35 mouse cellular contexts compared by ENCODE assay signal in the genomic region with DNA sequence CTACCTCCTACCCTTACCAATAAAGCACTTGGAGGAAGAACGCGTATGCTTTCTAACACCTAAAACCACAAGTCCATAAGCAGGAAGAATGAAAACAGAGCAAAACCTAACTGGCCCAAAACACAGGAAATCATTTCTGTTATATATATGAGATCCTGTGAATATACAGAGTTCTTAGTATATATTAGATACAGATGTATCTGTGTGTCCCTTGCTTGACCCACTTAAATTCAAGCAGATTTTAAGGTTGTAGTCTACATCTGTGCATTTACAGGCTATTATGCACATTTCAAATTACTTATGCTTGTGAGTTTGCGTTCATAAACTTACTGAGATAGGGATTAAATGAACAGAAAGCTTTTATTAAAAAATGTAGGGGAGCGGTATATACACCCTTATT.
"Had no signal": no experiment of that assay in that cellular context is flagged by ENCODE, and none has a peak within 500 bp of the region (broad histone marks: within the 10 kb centered on the region; RNA-seq: fewer than 3 reads in every experiment).

No protein-coding gene starts in this region.

- H3K4me2 ChIP-seq: heart, embryonic 11.5 days; heart, embryonic 12.5 days; heart, embryonic 13.5 days; heart, embryonic 15.5 days; hindbrain, embryonic 12.5 days; hindbrain, embryonic 13.5 days; hindbrain, embryonic 14.5 days; hindbrain, embryonic 15.5 days; intestine, embryonic 15.5 days; kidney, embryonic 15.5 days had no signal

- H3K9ac ChIP-seq: heart, embryonic 12.5 days; heart, embryonic 13.5 days; heart, embryonic 15.5 days; hindbrain, embryonic 12.5 days; hindbrain, embryonic 13.5 days; hindbrain, embryonic 14.5 days; hindbrain, embryonic 15.5 days; intestine, embryonic 15.5 days; kidney, embryonic 15.5 days had no signal

- H3K9me3 ChIP-seq: heart, embryonic 10.5 days; hindbrain, embryonic 12.5 days; hindbrain, embryonic 13.5 days; hindbrain, embryonic 15.5 days; intestine, embryonic 15.5 days had no signal

- H3K27ac ChIP-seq: heart, embryonic 10.5 days; heart, embryonic 13.5 days; heart, embryonic 15.5 days; hindbrain, embryonic 10.5 days; hindbrain, embryonic 12.5 days; hindbrain, embryonic 13.5 days; hindbrain, embryonic 14.5 days; hindbrain, embryonic 15.5 days; hindbrain, postnatal 0 days; intestine, embryonic 15.5 days; kidney, embryonic 15.5 days; kidney, postnatal 0 days; layer of hippocampus, adult 2 months had no signal

- DNase-seq: heart, postnatal 10 days; heart, postnatal 14 days; heart, postnatal 36 days; heart, postnatal 4 days; kidney, adult 11 months; kidney, adult 18-20 months; kidney, adult 2 months; kidney, adult 8-10 months; kidney, adult 9 months; kidney, postnatal 10 days; kidney, postnatal 14 days; kidney, postnatal 25 days; kidney, postnatal 36 days; kidney, postnatal 4 days; layer of hippocampus, adult 9-11 months; layer of hippocampus, postnatal 36 days had no signal

- H3K4me1 ChIP-seq: heart, embryonic 10.5 days; heart, embryonic 12.5 days; heart, embryonic 15.5 days; hindbrain, embryonic 13.5 days; intestine, embryonic 15.5 days had no signal

- H3K36me3 ChIP-seq: heart, embryonic 10.5 days; heart, embryonic 12.5 days; heart, embryonic 13.5 days; heart, embryonic 15.5 days; hindbrain, embryonic 12.5 days; hindbrain, embryonic 13.5 days; hindbrain, embryonic 15.5 days; intestine, embryonic 15.5 days; kidney, embryonic 15.5 days had no signal

- H3K27me3 ChIP-seq: heart, embryonic 12.5 days; heart, embryonic 13.5 days; heart, embryonic 15.5 days; hindbrain, embryonic 12.5 days; hindbrain, embryonic 13.5 days; hindbrain, embryonic 15.5 days; intestine, embryonic 15.5 days; kidney, embryonic 15.5 days had no signal

- ATAC-seq: hindbrain, embryonic 16.5 days; hindbrain, postnatal 0 days; inflammation-experienced regulatory T-cells, adult 6 months; intestine, embryonic 15.5 days; intestine, embryonic 16.5 days; intestine, postnatal 0 days had no signal

- H3K4me3 ChIP-seq: heart, embryonic 10.5 days; heart, embryonic 12.5 days; heart, embryonic 13.5 days; heart, embryonic 15.5 days; hindbrain, embryonic 10.5 days; hindbrain, embryonic 12.5 days; hindbrain, embryonic 13.5 days; hindbrain, embryonic 15.5 days; intestine, embryonic 15.5 days; kidney, embryonic 15.5 days; layer of hippocampus, adult 2 months had no signal
